Mouse (Mus musculus): Measurements from ENCODE around the gene Lyst. TPM values are rescaled to one million over a fixed set of nuclear protein-coding genes. Genes with fewer than 3 reads are reported as not detected.

The Lyst gene
- polyA plus RNA-seq, 1 experiment from 2014 or later = 4.6 TPM

DNA sequence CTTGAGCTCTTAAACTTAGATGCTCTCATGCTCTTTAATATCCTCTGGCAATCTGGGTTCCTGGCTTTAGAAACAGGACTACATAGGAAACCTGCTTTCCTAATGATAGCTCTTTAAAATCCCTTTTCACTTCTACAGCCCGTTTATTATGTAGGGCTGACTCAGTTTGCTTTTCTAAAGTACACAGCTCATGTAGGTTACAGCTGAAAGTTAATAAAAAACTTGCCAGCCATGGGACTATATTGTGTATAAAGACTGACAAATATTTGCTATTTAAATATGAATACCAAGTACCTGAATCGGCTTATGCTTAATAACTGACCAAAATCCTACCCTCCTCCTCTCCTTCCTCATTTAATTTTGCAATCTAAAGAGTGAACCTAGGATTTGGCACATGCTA, 6.7 kb upstream of the Lyst start:
- Histone ChIP-seq H3K27ac (ENCODE audit: low read length) (peak overlapping the region; percentile 33), H3K36me3 (ENCODE audit: control insufficient read depth, insufficient read depth) (no peaks in the 10 kb centered on the region), H3K9me3 (replicated peaks; ENCODE audit: control insufficient read depth, low read length) (no peaks in the 10 kb centered on the region), H3K27me3 (ENCODE audit: control insufficient read depth, insufficient read depth, low read depth, low read length) (no peaks in the 10 kb centered on the region), H3K4me3 (ENCODE audit: low read depth, low read length) (no peak overlapping the region), H3K4me1 (ENCODE audit: control insufficient read depth, low read depth, low read length) (peaks cover 2% of the 10 kb centered on the region), H3K4me2 (ENCODE audit: low read depth, low read length) (no peak overlapping the region), H3K9ac (ENCODE audit: low read depth, low read length) (no peak overlapping the region)
- WGBS (ENCODE audit: insufficient replicate concordance) = 45% methylated on average over 2 of the region's 2 CpGs
- peak; percentile 53; the same call in 1 of the 2 replicates for ATAC-seq (ENCODE audit: low read depth)

- 21% methylated on average over 1 of the region's 1 CpGs for WGBS (ENCODE audit: insufficient replicate concordance)
- Histone ChIP-seq H3K9me3 (replicated peaks; ENCODE audit: control insufficient read depth, low read length) (no peaks in the 10 kb centered on the region), H3K4me1 (ENCODE audit: control insufficient read depth, low read depth, low read length) (peaks cover 12% of the 10 kb centered on the region), H3K27ac (ENCODE audit: low read length) (no peak overlapping the region), H3K36me3 (ENCODE audit: control insufficient read depth, insufficient read depth) (no peaks in the 10 kb centered on the region), H3K4me2 (ENCODE audit: low read depth, low read length) (no peak overlapping the region), H3K4me3 (ENCODE audit: low read depth, low read length) (no peak overlapping the region), H3K27me3 (ENCODE audit: control insufficient read depth, insufficient read depth, low read depth, low read length) (no peaks in the 10 kb centered on the region), H3K9ac (ENCODE audit: low read depth, low read length) (no peak overlapping the region)
- ATAC-seq (ENCODE audit: low read depth) = no peak
Measured at GRCm38 (mm10) chr13:13587653-13588184, 2.5 kb upstream of the Lyst start.

GRCm38 (mm10) chr13:13588518-13588917, 1.7 kb upstream of the Lyst start:
- Histone ChIP-seq H3K27ac (ENCODE audit: low read length) (peak overlapping the region; percentile 65; the same call in 1 of the 2 replicates), H3K36me3 (ENCODE audit: control insufficient read depth, insufficient read depth) (no peaks in the 10 kb centered on the region), H3K4me2 (ENCODE audit: low read depth, low read length) (no peak overlapping the region), H3K4me1 (ENCODE audit: control insufficient read depth, low read depth, low read length) (peaks cover 12% of the 10 kb centered on the region), H3K4me3 (ENCODE audit: low read depth, low read length) (no peak overlapping the region), H3K9ac (ENCODE audit: low read depth, low read length) (no peak overlapping the region), H3K9me3 (replicated peaks; ENCODE audit: control insufficient read depth, low read length) (no peaks in the 10 kb centered on the region), H3K27me3 (ENCODE audit: control insufficient read depth, insufficient read depth, low read depth, low read length) (no peaks in the 10 kb centered on the region)
- WGBS (ENCODE audit: insufficient replicate concordance) = 17% methylated on average over 1 of the region's 1 CpGs
- no peak for ATAC-seq (ENCODE audit: low read depth)

DNA sequence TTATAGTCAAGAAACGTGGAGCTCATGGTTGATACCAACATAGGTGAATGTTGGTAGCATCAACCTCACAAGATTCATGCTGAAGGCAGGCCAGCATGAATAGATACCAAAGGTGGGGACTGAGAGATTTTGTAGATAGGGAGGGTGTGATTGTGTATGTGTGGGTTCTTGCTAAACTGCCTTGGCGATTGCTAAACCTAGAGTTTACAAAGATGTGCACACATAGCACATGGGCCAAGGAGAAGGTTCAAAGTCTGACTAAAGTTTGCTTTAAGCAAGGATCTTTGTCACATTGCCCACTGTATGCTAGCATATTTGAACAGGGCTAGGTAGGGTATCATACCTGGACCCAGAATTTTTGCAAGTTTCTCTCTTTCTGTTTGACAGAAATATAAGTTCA, 1.2 kb upstream of the Lyst start:
- peak; percentile 17 for ATAC-seq (ENCODE audit: low read depth)
- Histone ChIP-seq H3K4me1 (ENCODE audit: control insufficient read depth, low read depth, low read length) (peaks cover 12% of the 10 kb centered on the region), H3K27ac (ENCODE audit: low read length) (peak overlapping the region; percentile 65; the same call in 1 of the 2 replicates), H3K9ac (ENCODE audit: low read depth, low read length) (no peak overlapping the region), H3K4me3 (ENCODE audit: low read depth, low read length) (no peak overlapping the region), H3K9me3 (replicated peaks; ENCODE audit: control insufficient read depth, low read length) (no peaks in the 10 kb centered on the region), H3K36me3 (ENCODE audit: control insufficient read depth, insufficient read depth) (no peaks in the 10 kb centered on the region), H3K27me3 (ENCODE audit: control insufficient read depth, insufficient read depth, low read depth, low read length) (no peaks in the 10 kb centered on the region), H3K4me2 (ENCODE audit: low read depth, low read length) (peak overlapping the region; percentile 82; the same call in 1 of the 2 replicates)
- WGBS (ENCODE audit: insufficient replicate concordance) = 46% methylated on average over 2 of the region's 2 CpGs

- Histone ChIP-seq H3K27me3 (ENCODE audit: control insufficient read depth, insufficient read depth, low read depth, low read length) (no peaks in the 10 kb centered on the region), H3K9ac (ENCODE audit: low read depth, low read length) (no peak overlapping the region), H3K9me3 (replicated peaks; ENCODE audit: control insufficient read depth, low read length) (no peaks in the 10 kb centered on the region), H3K27ac (ENCODE audit: low read length) (no peak overlapping the region), H3K4me1 (ENCODE audit: control insufficient read depth, low read depth, low read length) (peaks cover 10% of the 10 kb centered on the region), H3K36me3 (ENCODE audit: control insufficient read depth, insufficient read depth) (no peaks in the 10 kb centered on the region), H3K4me3 (ENCODE audit: low read depth, low read length) (peak overlapping the region; percentile 26), H3K4me2 (ENCODE audit: low read depth, low read length) (peak overlapping the region; percentile 82; the same call in 1 of the 2 replicates)
- no peak for ATAC-seq (ENCODE audit: low read depth)
- 39% methylated on average over 4 of the region's 4 CpGs for WGBS (ENCODE audit: insufficient replicate concordance)
Measured at GRCm38 (mm10) chr13:13591892-13592291, 1.7 kb downstream of the Lyst start.

DNA sequence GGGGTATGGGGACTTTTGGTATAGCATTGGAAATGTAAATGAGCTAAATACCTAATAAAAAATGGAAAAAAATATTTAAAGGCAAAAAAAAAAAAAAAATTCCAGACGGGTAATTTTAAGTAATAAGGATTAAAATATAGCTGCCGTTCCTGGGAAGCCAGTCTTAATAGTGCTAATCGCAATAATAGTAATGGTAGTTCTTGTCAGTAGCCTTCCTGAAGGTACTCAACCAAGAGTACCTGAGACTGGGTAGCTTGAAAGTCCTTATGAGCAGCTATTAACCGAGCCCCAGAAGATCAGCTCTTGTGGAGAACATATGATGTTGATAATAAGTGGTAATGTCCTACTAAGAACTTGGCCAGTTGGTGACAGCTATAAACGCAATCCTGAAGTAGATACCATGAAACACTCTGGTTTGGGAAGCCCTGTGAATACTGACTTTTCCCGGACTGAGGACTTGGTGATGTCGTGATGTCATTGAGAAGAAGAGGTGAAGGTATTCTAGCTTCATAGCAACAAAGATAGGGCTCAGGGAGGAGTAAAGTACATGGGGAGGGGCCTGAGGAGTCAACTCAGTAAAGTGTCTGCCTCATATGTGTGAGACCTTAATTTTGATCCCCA, 6.3 kb downstream of the Lyst start:
- Histone ChIP-seq H3K9ac (ENCODE audit: low read depth, low read length) (no peak overlapping the region), H3K4me1 (ENCODE audit: control insufficient read depth, low read depth, low read length) (peaks cover 3% of the 10 kb centered on the region; the same call in 1 of the 2 replicates), H3K36me3 (ENCODE audit: control insufficient read depth, insufficient read depth) (no peaks in the 10 kb centered on the region), H3K4me3 (ENCODE audit: low read depth, low read length) (no peak overlapping the region), H3K4me2 (ENCODE audit: low read depth, low read length) (no peak overlapping the region), H3K27me3 (ENCODE audit: control insufficient read depth, insufficient read depth, low read depth, low read length) (no peaks in the 10 kb centered on the region), H3K9me3 (replicated peaks; ENCODE audit: control insufficient read depth, low read length) (no peaks in the 10 kb centered on the region), H3K27ac (ENCODE audit: low read length) (no peak overlapping the region)
- WGBS (ENCODE audit: insufficient replicate concordance) = 70% methylated on average over 7 of the region's 7 CpGs
- no peak for ATAC-seq (ENCODE audit: low read depth)

- WGBS (ENCODE audit: insufficient replicate concordance) = 58% methylated on average over 2 of the region's 2 CpGs
- Histone ChIP-seq H3K9ac (ENCODE audit: low read depth, low read length) (no peak overlapping the region), H3K9me3 (replicated peaks; ENCODE audit: control insufficient read depth, low read length) (no peaks in the 10 kb centered on the region), H3K4me1 (ENCODE audit: control insufficient read depth, low read depth, low read length) (no peaks in the 10 kb centered on the region), H3K4me3 (ENCODE audit: low read depth, low read length) (no peak overlapping the region), H3K27ac (ENCODE audit: low read length) (no peak overlapping the region), H3K36me3 (ENCODE audit: control insufficient read depth, insufficient read depth) (no peaks in the 10 kb centered on the region), H3K4me2 (ENCODE audit: low read depth, low read length) (no peak overlapping the region), H3K27me3 (ENCODE audit: control insufficient read depth, insufficient read depth, low read depth, low read length) (no peaks in the 10 kb centered on the region)
- no peak for ATAC-seq (ENCODE audit: low read depth)
Measured at GRCm38 (mm10) chr13:13597896-13598295, 7.7 kb downstream of the Lyst start.

GRCm38 (mm10) chr13:13601407-13601806, 11.2 kb downstream of the Lyst start:
- H3K9ac ChIP-seq (ENCODE audit: low read depth, low read length) = no peak overlapping the region
- no peak for ATAC-seq (ENCODE audit: low read depth)
- 64% methylated on average over 2 of the region's 2 CpGs for WGBS (ENCODE audit: insufficient replicate concordance)

DNA sequence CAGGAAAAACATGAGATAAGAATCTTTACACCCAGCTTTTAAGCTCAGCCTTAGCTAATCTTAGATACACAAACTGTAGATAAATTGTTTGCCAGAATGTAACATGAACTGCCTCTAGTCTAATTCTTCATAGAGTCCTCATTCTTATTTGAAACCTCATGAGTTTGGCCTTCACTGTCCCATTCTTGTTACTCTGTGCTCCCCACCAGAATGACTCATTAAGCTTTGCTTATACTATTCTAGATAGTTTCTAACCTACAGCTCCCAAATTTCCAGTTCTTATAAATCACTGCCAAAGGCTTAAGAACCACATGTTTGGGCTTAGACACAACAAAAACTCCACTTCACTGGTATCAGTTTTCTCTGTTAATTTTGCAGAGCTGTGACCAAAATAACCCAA, 16.0 kb downstream of the Lyst start:
- no peaks in the 10 kb centered on the region for H3K9me3 ChIP-seq (replicated peaks; ENCODE audit: control insufficient read depth, low read length)
- no peaks in the 10 kb centered on the region; the same call in 1 of the 2 replicates for H3K36me3 ChIP-seq (ENCODE audit: control insufficient read depth, insufficient read depth)
- H3K9ac ChIP-seq (ENCODE audit: low read depth, low read length) = no peak overlapping the region
- H3K27me3 ChIP-seq (ENCODE audit: control insufficient read depth, insufficient read depth, low read depth, low read length) = no peaks in the 10 kb centered on the region
- H3K4me3 ChIP-seq (ENCODE audit: low read depth, low read length) = no peak overlapping the region
- no peak overlapping the region for H3K27ac ChIP-seq (ENCODE audit: low read length)
- no peak for ATAC-seq (ENCODE audit: low read depth)
- no peaks in the 10 kb centered on the region for H3K4me1 ChIP-seq (ENCODE audit: control insufficient read depth, low read depth, low read length)
- no peak overlapping the region for H3K4me2 ChIP-seq (ENCODE audit: low read depth, low read length)

More at GRCm38 (mm10) chr13:13601407-13601806, 11.2 kb downstream of the Lyst start:
- Histone ChIP-seq H3K4me2 (ENCODE audit: low read depth, low read length) (no peak overlapping the region), H3K27me3 (ENCODE audit: control insufficient read depth, insufficient read depth, low read depth, low read length) (no peaks in the 10 kb centered on the region), H3K9me3 (replicated peaks; ENCODE audit: control insufficient read depth, low read length) (no peaks in the 10 kb centered on the region), H3K36me3 (ENCODE audit: control insufficient read depth, insufficient read depth) (no peaks in the 10 kb centered on the region; the same call in 1 of the 2 replicates), H3K27ac (ENCODE audit: low read length) (no peak overlapping the region), H3K4me1 (ENCODE audit: control insufficient read depth, low read depth, low read length) (no peaks in the 10 kb centered on the region), H3K4me3 (ENCODE audit: low read depth, low read length) (no peak overlapping the region)
